Mouse (Mus musculus) heart, adult 2 months (tissue): Measurements from ENCODE around the gene Blnk. TPM values are rescaled to one million over a fixed set of nuclear protein-coding genes. Genes with fewer than 3 reads are reported as not detected.

Experiments used
- DNase-seq, 2 experiments: peaks; one replicate each; pipeline ENCODE4 v3.0.0; 2021
- H3K27ac ChIP-seq: fragments of 200-600 bp; 2 replicates; pipeline ENCODE4 v1.8.1; 2022
- H3K27me3 ChIP-seq: fragments of 200-500 bp; 2 replicates; pipeline ENCODE4 v1.6.1; 2012; ENCODE audit warnings: mild to moderate bottlenecking, low read length, inconsistent platforms, mixed read lengths; ENCODE audit not compliant: control insufficient read depth, insufficient read depth
- H3K36me3 ChIP-seq: fragments of 200-500 bp; 2 replicates; pipeline ENCODE4 v1.6.1; 2012; ENCODE audit warnings: low read length, inconsistent platforms; ENCODE audit not compliant: control insufficient read depth, insufficient read depth
- H3K4me1 ChIP-seq: fragments of 200-500 bp; 2 replicates; pipeline ENCODE4 v1.6.1; 2011; ENCODE audit warnings: low read length; ENCODE audit not compliant: control insufficient read depth, insufficient read depth
- H3K4me3 ChIP-seq: fragments of 200-600 bp; 2 replicates; pipeline ENCODE4 v1.8.1; 2022
- H3K79me2 ChIP-seq: fragments of 200-500 bp; replicated peaks from 2 replicates; pipeline ENCODE4 v1.6.1; 2012; ENCODE audit warnings: mild to moderate bottlenecking, inconsistent platforms, low read length, moderate library complexity, mixed read lengths; ENCODE audit not compliant: control insufficient read depth, insufficient read depth
- H3K9ac ChIP-seq: fragments of 200-500 bp; 2 replicates; pipeline ENCODE4 v1.6.1; 2012; ENCODE audit warnings: low read depth, mild to moderate bottlenecking, control low read depth, inconsistent platforms, low read length, mixed read lengths
- CTCF ChIP-seq: fragments of 200-600 bp; IDR thresholded peaks from 2 replicates; pipeline ENCODE4 v1.8.1; 2022; ENCODE audit warnings: antibody characterized with exemption, mild to moderate bottlenecking, moderate library complexity
- EP300 ChIP-seq: fragments of 200-500 bp; IDR thresholded peaks from 2 replicates; pipeline ENCODE4 v1.6.1; 2011; ENCODE audit warnings: low read depth, low read length, control low read depth; ENCODE audit not compliant: insufficient read depth
- POLR2A ChIP-seq: fragments of 200-500 bp; IDR thresholded peaks from 2 replicates; pipeline ENCODE4 v1.6.1; 2011; ENCODE audit warnings: mild to moderate bottlenecking, low read depth, low read length, control low read depth; ENCODE audit not compliant: insufficient read depth
- WGBS: fragments of 180-500 bp; shearing (Covaris S2); methylation state at CpG from one replicate; pipeline ENCODE4 v1.1.7; 2018; 5-methylcytosine and 5-hydroxymethylcytosine counted together
- intact Hi-C: fragments of 180-260 bp; cut with DNase I; formaldehyde crosslinking; loops from one replicate; pipeline ENCODE4 v1.15.1; 2025
- microRNA-seq, 2 experiments: library from miRNA; unstranded; fragments of <30 nt; microRNA quantifications; one replicate each; pipeline ENCODE4 v1.2.0; 2021
- polyA plus RNA-seq: library from polyadenylated mRNA; depleted of rRNA; stranded (reverse); fragments of >200 nt; gene quantifications from 2 replicates; pipeline ENCODE4 v1.2.3, GENCODE M21; 2012; rRNA removed
- total RNA-seq, 2 experiments: library from RNA; stranded (reverse); gene quantifications; 2 replicates each; pipeline ENCODE4 v1.2.3; 2021

The Blnk gene
- total and polyA plus RNA-seq, 3 experiments, result 1.2 to 3.6 (median 1.7) TPM

DNA sequence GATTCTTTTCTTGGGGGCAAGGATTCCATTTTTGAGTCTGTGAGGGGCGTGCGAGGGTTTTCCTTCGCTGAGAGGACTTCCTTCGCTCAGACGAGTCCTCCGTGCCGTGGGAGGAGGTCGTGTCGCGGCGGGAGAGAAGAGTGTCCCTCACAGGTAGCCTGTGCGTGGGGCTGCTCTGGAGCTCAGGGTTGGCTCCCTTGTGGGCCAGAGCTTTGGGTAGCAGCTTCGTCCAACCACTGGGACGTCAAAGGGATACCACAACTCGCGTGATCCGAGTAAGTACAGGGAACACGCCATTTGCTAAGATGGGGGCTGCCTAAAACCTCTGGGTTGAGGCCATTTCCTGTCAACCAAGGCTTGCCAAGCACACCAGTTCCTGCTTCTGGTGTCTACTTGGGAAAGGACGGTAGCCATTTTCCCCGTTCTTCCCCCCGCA is 100.2 kb downstream of the Blnk start:
- Histone ChIP-seq H3K4me1 (peaks cover 2% of the 10 kb centered on the region), H3K36me3 (no peaks in the 10 kb centered on the region), H3K27me3 (peaks cover 1% of the 10 kb centered on the region; the same call in 1 of the 2 replicates), H3K79me2 (no peaks in the 10 kb centered on the region), H3K4me3 (peak overlapping the region; percentile 94), H3K27ac (peak overlapping the region; percentile 93), H3K9ac (peak overlapping the region; percentile 88)
- no peak for DNase-seq
- 46% methylated on average over 21 of the region's 21 CpGs for WGBS
- TF ChIP-seq CTCF (no peak), POLR2A (no peak), EP300 (no peak)
- intact Hi-C loops, result loop anchor here (1.0 to 5.0 kb wide), 3 partner anchors 21 to 368 kb away; partner anchors contain the start of genes Ccnj and Tm9sf3

DNA sequence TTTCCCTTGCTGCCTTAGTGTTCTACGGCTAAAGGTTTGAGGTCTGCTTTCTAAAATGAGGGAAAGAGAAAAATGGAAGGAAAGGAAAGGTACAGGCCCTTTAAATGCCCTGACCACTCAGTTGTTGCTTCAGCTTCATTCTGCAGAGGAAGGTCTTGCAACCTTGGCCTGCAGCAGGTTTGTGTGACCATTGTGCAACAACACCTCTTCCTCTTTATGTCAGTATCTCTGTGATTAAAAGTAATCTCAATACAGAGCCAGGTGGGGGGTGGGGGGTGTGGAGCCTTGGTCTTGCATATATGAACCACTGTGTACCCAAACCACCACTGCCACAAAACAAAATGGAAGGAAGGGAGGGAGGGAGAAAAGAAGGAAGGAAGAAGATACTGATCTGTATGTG is 105.4 kb downstream of the Blnk start:
- DNase-seq, result no peak
- H3K79me2 ChIP-seq, result no peaks in the 10 kb centered on the region
- no peak for TF ChIP-seq CTCF
- no peak for TF ChIP-seq EP300
- H3K9ac ChIP-seq, result no peak overlapping the region
- H3K36me3 ChIP-seq, result no peaks in the 10 kb centered on the region
- H3K4me3 ChIP-seq, result no peak overlapping the region
- peaks cover 5% of the 10 kb centered on the region; the same call in 1 of the 2 replicates for H3K27me3 ChIP-seq
- H3K27ac ChIP-seq, result no peak overlapping the region
- H3K4me1 ChIP-seq, result no peaks in the 10 kb centered on the region
- intact Hi-C loops, result no loop called here
- WGBS, result 83% methylated on average over 1 of the region's 1 CpGs

DNA sequence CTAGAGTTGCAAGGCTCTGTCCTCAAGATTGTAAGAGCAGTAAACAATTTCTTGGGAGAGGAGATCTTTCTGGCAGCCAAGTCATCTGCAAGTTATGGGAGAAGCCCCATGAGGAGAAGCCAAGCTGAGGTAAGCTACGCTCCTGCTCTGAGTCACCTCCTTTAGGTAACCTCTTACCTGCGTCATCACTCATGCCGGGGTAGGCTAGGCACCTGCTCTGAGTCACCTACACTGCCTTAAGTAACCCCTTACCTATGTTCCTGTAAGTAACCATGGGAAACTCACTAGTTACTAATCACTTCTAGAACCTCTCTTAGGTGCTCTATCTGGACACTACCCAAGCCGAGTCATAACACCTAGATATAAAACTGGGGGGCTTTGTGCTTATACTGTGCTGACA is 112.6 kb downstream of the Blnk start:
- Histone ChIP-seq H3K27ac (no peak overlapping the region), H3K9ac (no peak overlapping the region), H3K4me1 (no peaks in the 10 kb centered on the region), H3K36me3 (no peaks in the 10 kb centered on the region), H3K27me3 (peaks cover 4% of the 10 kb centered on the region), H3K4me3 (no peak overlapping the region), H3K79me2 (no peaks in the 10 kb centered on the region)
- no peak for DNase-seq
- intact Hi-C loops, result no loop called here
- WGBS, result 83% methylated on average over 4 of the region's 4 CpGs
- TF ChIP-seq POLR2A (no peak), EP300 (no peak)

Small RNA genes lying within 50 kb of the gene (microRNA-seq; reads per million reads assigned to microRNA genes)
- gene Mir8092, result 0 to 1.2 reads per million in 2 experiments

Other genes starting within 250 kb of the Blnk start
- not detected for gene Cc2d2b, start 245.8 kb downstream of the Blnk start, total RNA-seq
- gene Cc2d2b, start 245.8 kb downstream of the Blnk start, polyA plus RNA-seq, result not detected in 2 replicates
- gene Ccnj, start 163.3 kb downstream of the Blnk start, total RNA-seq, result 1 to 10 TPM; 4.3 to 4.9 TPM
- 4.2 and 7.0 TPM in 2 replicates for gene Ccnj, start 163.3 kb downstream of the Blnk start, polyA plus RNA-seq
- 1 to 10 TPM; 5.7 to 7.5 TPM for gene Zfp518a, start 99.8 kb downstream of the Blnk start, total RNA-seq
- gene Zfp518a, start 99.8 kb downstream of the Blnk start, polyA plus RNA-seq, result 1.4 and 1.9 TPM in 2 replicates
- gene Dntt, start 34.7 kb upstream of the Blnk start, total RNA-seq, result not detected
- 0.12 TPM in 1 of 2 replicates, not detected in the other for gene Dntt, start 34.7 kb upstream of the Blnk start, polyA plus RNA-seq
- not detected for gene Opalin, start 82.6 kb upstream of the Blnk start, total RNA-seq
- not detected in 2 replicates for gene Opalin, start 82.6 kb upstream of the Blnk start, polyA plus RNA-seq
- under 1 TPM; 0.29 to 0.41 TPM for gene Tll2, start 212.3 kb upstream of the Blnk start, total RNA-seq
- gene Tll2, start 212.3 kb upstream of the Blnk start, polyA plus RNA-seq, result 0.49 and 0.82 TPM in 2 replicates